Mouse (Mus musculus): ENCODE measurements around the gene Prkar1a. TPM values are rescaled to one million over a fixed set of nuclear protein-coding genes. Genes with fewer than 3 reads are reported as not detected.
"Not testable (repeated sequence)": the region's sequence is repeated elsewhere in the genome, so short reads cannot be mapped to it uniquely, and the experiment has no call there.

Gene Prkar1a
- polyA plus RNA-seq, 1 experiment, result 40.8 TPM

DNA sequence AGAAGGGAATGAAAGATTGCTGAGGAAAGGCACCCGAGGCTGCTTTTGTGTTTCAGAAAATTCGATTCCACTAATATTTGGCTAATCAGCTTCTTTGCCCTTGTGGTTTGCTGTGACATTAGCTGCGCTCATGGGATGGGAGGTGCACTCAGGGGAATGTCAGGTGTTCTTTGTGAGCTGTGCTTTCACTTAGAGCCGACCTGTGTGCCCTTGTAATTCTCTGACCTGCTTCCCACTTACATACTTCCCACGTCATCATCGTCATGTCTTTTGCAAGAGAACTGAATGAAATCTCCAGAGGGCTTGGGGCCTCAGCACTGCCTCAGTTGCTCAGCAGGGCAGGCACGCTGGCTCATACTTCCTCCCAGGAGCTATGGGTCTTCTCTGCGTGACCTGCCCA is 4.0 kb downstream of the Prkar1a start:
- TF ChIP-seq CTCF (IDR thresholded peaks at IDR 0.05; ENCODE audit: extremely low read depth, insufficient read length, insufficient replicate concordance, low read depth, low read length), result no peak
- no peak for TF ChIP-seq POLR2A (IDR thresholded peaks at IDR 0.05; ENCODE audit: low read depth, low read length)
- Histone ChIP-seq H3K4me3 (ENCODE audit: low read depth, low read length) (no peak overlapping the region), H3K27ac (ENCODE audit: insufficient read depth, low read depth, low read length) (no peak overlapping the region), H3K27me3 (ENCODE audit: control insufficient read depth, insufficient read depth, low read length) (no peaks in the 10 kb centered on the region), H3K4me1 (ENCODE audit: control insufficient read depth, insufficient read depth, insufficient read length, low read length) (peaks cover 8% of the 10 kb centered on the region; the same call in 1 of the 2 replicates), H3K36me3 (ENCODE audit: control insufficient read depth, insufficient read depth, low read length) (peaks cover 19% of the 10 kb centered on the region)
- 58% methylated on average over 8 of the region's 8 CpGs for WGBS

DNA sequence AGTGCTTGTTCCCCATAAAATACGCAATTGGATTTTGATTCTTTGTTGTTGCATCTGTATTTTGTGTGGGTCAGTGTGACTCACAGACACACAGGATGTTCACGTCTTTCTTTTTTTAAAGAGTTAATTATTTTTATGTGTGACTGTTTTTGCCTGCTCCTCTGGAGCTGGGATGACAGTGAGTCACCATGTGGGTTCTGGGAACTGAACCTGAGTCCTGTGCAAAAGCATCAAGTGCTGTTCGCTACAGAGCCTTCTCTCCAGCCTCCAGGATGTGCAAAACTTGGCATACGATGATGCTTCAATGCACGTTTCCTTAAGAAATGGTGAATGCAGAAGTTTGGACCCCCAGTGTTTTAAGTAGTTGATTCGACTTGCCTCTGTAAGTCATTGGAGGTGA is 5.4 kb downstream of the Prkar1a start:
- 83% methylated on average over 6 of the region's 6 CpGs for WGBS
- Histone ChIP-seq H3K4me1 (ENCODE audit: control insufficient read depth, insufficient read depth, insufficient read length, low read length) (peaks cover 8% of the 10 kb centered on the region; the same call in 1 of the 2 replicates), H3K36me3 (ENCODE audit: control insufficient read depth, insufficient read depth, low read length) (peaks cover 22% of the 10 kb centered on the region), H3K27me3 (ENCODE audit: control insufficient read depth, insufficient read depth, low read length) (no peaks in the 10 kb centered on the region), H3K27ac (ENCODE audit: insufficient read depth, low read depth, low read length) (no peak overlapping the region), H3K4me3 (ENCODE audit: low read depth, low read length) (no peak overlapping the region)
- TF ChIP-seq CTCF (IDR thresholded peaks at IDR 0.05; ENCODE audit: extremely low read depth, insufficient read length, insufficient replicate concordance, low read depth, low read length), result no peak
- no peak for TF ChIP-seq POLR2A (IDR thresholded peaks at IDR 0.05; ENCODE audit: low read depth, low read length)

DNA sequence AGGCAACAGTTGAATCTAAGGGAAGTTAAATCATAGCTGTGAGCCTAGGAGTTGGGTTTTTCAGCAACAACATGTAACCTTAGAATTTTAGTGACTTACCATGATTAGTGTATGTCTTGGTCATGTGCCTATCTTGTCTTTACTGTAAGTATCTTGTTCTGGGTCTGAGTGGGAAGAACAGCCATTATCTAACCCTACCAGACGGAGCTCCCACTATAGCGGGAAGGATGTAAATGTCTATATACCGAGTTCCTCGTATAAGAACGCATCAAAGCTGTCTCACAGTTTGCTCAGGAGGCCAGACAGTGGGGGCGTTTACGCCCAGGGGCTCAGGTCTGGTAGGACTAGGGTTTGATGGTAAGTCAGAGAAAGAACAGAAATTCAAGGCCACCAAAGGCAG is 7.0 kb downstream of the Prkar1a start:
- no peak for TF ChIP-seq POLR2A (IDR thresholded peaks at IDR 0.05; ENCODE audit: low read depth, low read length)
- Histone ChIP-seq H3K36me3 (ENCODE audit: control insufficient read depth, insufficient read depth, low read length) (peaks cover 31% of the 10 kb centered on the region), H3K27ac (ENCODE audit: insufficient read depth, low read depth, low read length) (no peak overlapping the region), H3K4me3 (ENCODE audit: low read depth, low read length) (no peak overlapping the region), H3K27me3 (ENCODE audit: control insufficient read depth, insufficient read depth, low read length) (no peaks in the 10 kb centered on the region), H3K4me1 (ENCODE audit: control insufficient read depth, insufficient read depth, insufficient read length, low read length) (peaks cover 3% of the 10 kb centered on the region; the same call in 1 of the 2 replicates)
- 79% methylated on average over 7 of the region's 7 CpGs for WGBS

DNA sequence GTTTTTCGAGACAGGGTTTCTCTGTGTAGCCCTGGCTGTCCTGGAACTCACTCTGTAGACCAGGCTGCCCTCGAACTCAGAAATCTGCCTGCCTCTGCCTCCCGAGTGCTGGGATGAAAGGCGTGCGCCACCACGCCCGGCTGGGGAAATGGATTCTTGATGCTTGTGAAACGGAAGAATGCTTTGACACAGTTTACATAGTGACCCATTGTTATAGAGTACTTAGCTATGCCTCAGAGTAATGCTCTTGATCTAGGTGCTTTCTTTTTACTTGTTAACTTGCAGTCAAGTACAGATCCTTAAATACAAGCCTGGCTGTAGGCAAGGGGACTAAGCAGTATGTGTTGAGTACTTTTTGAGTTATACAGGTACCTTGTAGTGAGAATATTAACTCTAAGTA is 11.3 kb downstream of the Prkar1a start:
- H3K4me3 ChIP-seq (ENCODE audit: low read depth, low read length); H3K27ac ChIP-seq (ENCODE audit: insufficient read depth, low read depth, low read length); H3K27me3 ChIP-seq (ENCODE audit: control insufficient read depth, insufficient read depth, low read length); H3K4me1 ChIP-seq (ENCODE audit: control insufficient read depth, insufficient read depth, insufficient read length, low read length): not testable (repeated sequence)
- 87% methylated on average over 8 of the region's 8 CpGs for WGBS
- peaks cover 51% of the 10 kb centered on the region for H3K36me3 ChIP-seq (ENCODE audit: control insufficient read depth, insufficient read depth, low read length)

DNA sequence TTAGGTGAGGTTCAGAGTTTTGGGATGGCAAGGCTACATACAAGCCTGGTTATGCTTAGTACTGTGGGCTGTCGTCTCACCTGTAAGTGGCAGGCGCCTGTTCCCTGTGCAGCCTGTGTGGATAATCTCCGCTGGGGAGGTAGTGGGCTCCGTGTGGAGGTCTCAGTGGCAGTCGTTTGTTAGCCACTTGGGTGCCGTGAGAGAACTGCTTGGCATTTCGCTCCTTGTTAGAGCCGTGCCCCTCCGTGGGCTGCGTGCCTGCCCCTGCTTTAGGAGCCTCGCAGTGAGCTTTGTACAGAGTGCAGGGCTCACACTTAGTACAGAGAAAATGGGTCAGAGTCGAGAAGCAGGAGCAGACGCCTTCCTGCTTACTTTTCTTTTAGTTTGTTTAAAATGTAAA is 15.1 kb downstream of the Prkar1a start:
- no peaks in the 10 kb centered on the region for H3K4me1 ChIP-seq (ENCODE audit: control insufficient read depth, insufficient read depth, insufficient read length, low read length)
- H3K27me3 ChIP-seq (ENCODE audit: control insufficient read depth, insufficient read depth, low read length), result no peaks in the 10 kb centered on the region
- H3K4me3 ChIP-seq (ENCODE audit: low read depth, low read length), result no peak overlapping the region
- TF ChIP-seq CTCF (IDR thresholded peaks at IDR 0.05; ENCODE audit: extremely low read depth, insufficient read length, insufficient replicate concordance, low read depth, low read length) (no peak), POLR2A (IDR thresholded peaks at IDR 0.05; ENCODE audit: low read depth, low read length) (no peak)
- WGBS, result 81% methylated on average over 13 of the region's 13 CpGs
- H3K27ac ChIP-seq (ENCODE audit: insufficient read depth, low read depth, low read length), result no peak overlapping the region
- H3K36me3 ChIP-seq (ENCODE audit: control insufficient read depth, insufficient read depth, low read length), result peaks cover 70% of the 10 kb centered on the region

DNA sequence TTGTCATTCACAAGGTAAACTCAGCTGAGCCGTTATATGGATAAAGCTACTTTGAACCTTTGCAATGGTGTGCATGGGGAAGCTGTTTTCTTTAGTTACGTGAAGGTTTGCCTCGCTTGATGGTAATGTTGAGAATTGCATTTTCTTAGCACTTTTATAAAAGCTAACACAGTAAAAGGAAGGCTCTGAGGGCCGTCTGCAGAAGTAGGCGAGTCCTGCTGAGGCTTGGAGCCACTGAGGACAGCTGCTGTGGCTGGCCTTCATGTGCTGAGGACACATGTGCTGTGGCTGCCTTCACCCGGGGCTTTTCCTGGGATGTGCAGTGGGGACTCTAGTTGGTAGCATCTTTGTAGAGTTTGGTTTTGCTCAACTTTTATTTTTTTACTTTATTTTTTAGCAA is 16.2 kb downstream of the Prkar1a start:
- Histone ChIP-seq H3K36me3 (ENCODE audit: control insufficient read depth, insufficient read depth, low read length) (peaks cover 72% of the 10 kb centered on the region), H3K27me3 (ENCODE audit: control insufficient read depth, insufficient read depth, low read length) (no peaks in the 10 kb centered on the region), H3K4me3 (ENCODE audit: low read depth, low read length) (no peak overlapping the region), H3K27ac (ENCODE audit: insufficient read depth, low read depth, low read length) (no peak overlapping the region), H3K4me1 (ENCODE audit: control insufficient read depth, insufficient read depth, insufficient read length, low read length) (no peaks in the 10 kb centered on the region)
- 80% methylated on average over 6 of the region's 6 CpGs for WGBS
- TF ChIP-seq CTCF (IDR thresholded peaks at IDR 0.05; ENCODE audit: extremely low read depth, insufficient read length, insufficient replicate concordance, low read depth, low read length), result no peak
- no peak for TF ChIP-seq POLR2A (IDR thresholded peaks at IDR 0.05; ENCODE audit: low read depth, low read length)

DNA sequence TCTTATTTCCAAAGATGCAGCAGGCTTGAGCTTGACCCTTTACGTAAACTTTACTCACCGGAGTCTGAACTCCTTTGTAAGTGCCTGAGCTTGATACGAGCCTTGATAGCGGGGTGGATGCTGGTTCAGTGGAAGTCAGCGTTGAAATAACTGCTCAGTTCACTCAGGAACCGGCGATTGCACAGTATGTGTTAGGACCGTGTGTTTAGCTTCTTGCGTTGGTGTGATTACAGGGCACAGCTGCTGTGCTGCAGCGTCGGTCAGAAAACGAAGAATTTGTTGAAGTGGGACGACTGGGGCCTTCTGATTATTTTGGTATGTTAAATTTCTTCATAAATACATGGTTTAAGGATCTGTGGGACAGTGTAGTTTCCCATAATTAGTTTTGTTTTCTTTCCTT is 17.2 kb downstream of the Prkar1a start:
- no peak overlapping the region for H3K27ac ChIP-seq (ENCODE audit: insufficient read depth, low read depth, low read length)
- TF ChIP-seq POLR2A (IDR thresholded peaks at IDR 0.05; ENCODE audit: low read depth, low read length) (no peak), CTCF (IDR thresholded peaks at IDR 0.05; ENCODE audit: extremely low read depth, insufficient read length, insufficient replicate concordance, low read depth, low read length) (no peak)
- peaks cover 68% of the 10 kb centered on the region for H3K36me3 ChIP-seq (ENCODE audit: control insufficient read depth, insufficient read depth, low read length)
- H3K4me1 ChIP-seq (ENCODE audit: control insufficient read depth, insufficient read depth, insufficient read length, low read length), result peaks cover 3% of the 10 kb centered on the region
- H3K4me3 ChIP-seq (ENCODE audit: low read depth, low read length), result no peak overlapping the region
- WGBS, result 83% methylated on average over 13 of the region's 13 CpGs
- H3K27me3 ChIP-seq (ENCODE audit: control insufficient read depth, insufficient read depth, low read length), result no peaks in the 10 kb centered on the region

DNA sequence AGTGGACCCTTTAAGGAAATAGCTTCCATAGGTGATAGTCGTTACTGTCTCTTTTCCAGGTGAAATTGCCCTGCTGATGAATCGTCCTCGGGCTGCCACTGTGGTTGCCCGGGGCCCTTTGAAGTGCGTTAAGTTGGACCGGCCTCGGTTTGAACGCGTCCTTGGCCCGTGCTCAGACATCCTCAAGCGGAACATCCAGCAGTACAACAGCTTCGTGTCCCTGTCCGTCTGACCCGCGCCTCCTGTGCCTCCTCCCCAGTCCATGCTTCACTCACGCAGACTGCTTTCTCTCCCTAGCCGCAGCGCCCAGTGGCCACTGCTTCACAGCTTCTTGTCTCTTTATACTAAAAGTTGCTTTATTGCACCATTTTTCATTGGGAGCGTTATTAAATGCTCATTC is 18.2 kb downstream of the Prkar1a start:
- no peaks in the 10 kb centered on the region for H3K27me3 ChIP-seq (ENCODE audit: control insufficient read depth, insufficient read depth, low read length)
- no peak overlapping the region for H3K4me3 ChIP-seq (ENCODE audit: low read depth, low read length)
- WGBS, result 87% methylated on average over 19 of the region's 19 CpGs
- H3K4me1 ChIP-seq (ENCODE audit: control insufficient read depth, insufficient read depth, insufficient read length, low read length), result peaks cover 3% of the 10 kb centered on the region
- TF ChIP-seq CTCF (IDR thresholded peaks at IDR 0.05; ENCODE audit: extremely low read depth, insufficient read length, insufficient replicate concordance, low read depth, low read length), result no peak
- H3K27ac ChIP-seq (ENCODE audit: insufficient read depth, low read depth, low read length), result no peak overlapping the region
- peaks cover 63% of the 10 kb centered on the region for H3K36me3 ChIP-seq (ENCODE audit: control insufficient read depth, insufficient read depth, low read length)
